Mouse (Mus musculus): Measurements from ENCODE around the gene Slc30a1.
A peak's percentile ranks its signal among the peaks of the same experiment; 100 is the strongest.

The Slc30a1 gene

DNA sequence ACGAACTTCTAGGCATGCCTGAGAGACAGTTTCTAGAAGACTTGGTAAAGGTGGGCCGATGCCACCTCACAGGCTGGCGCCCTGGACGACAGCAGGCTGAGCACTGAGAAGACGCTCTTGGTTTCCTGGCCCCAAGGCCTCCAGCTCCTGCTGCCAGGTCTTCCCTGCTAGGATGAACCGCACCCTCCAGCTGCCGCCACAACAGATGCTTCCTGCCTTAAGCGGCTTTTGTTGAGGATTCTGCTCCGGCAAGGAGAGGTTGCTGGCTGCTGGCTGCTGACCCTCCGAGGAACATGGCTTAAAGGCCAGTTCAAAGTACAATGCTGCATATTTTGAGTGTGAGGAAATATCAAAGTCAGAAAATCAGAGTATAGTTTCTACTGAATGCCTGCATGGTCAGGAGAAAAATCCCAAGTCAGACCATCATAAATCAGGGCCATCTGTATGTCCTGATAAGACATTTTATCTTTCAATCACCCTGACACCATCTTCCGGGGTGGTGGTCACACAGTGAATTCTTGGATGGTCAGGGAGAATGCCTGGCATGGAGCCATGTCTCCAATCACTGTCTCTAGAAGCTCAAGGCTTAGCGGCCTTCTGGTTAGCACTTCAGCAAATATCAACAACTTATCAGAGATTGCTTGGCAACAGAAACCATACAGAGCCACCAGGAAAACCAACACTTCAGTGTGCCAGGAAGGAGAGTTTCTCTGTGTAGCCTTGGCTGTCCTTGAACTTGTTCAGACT, 9.6 kb upstream of the Slc30a1 start:
- no peak for DNase-seq

DNA sequence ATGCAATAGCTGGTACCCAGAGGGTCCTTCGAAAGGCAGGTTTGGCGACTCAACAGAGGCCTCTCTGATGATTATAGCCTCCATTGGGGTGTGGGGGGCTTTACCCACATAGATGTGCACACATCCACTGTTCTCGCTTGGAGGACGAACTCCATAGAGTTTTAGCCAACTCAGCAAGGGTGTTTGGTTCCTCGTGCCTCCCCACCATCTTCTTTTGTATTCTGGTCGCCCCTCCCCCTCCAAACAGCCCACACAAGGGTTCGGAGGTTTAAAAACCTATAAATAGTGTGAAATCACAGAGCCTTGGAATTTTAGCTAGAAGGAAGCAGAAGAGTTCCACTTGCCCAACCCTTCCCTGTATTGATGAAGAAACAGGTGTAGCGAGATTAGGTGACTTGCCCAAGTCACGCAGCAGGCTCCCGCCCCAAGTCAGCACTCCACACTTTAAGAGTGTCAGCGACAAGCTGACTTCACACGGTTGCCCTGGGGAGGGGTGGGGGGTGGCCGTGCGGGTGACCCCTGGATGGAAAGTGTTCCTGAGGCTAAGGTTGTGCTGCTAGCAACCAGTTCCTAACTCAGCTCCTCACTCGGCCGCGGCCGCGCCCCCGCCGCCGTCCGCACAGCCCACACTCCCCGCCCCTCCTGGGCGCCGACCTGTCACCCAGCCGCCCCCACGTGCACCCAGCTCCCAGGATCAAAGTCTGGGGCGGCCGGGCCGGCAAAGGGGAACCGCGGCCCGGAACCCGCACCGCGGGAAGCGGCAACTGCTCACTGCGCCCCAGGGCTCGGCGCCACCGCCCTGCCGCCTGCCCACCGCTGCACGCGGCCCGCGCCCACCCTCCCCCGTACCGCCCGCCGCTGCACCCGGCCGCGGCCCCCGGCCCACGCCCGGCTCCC, 682 bp upstream of the Slc30a1 start:
- DNase-seq, result peak in 1 of 2 experiments; percentile 65

GRCm38 (mm10) chr1:191907431-191907810, 854 bp downstream of the Slc30a1 start:
- peak; percentile 70 to 89 for DNase-seq

DNA sequence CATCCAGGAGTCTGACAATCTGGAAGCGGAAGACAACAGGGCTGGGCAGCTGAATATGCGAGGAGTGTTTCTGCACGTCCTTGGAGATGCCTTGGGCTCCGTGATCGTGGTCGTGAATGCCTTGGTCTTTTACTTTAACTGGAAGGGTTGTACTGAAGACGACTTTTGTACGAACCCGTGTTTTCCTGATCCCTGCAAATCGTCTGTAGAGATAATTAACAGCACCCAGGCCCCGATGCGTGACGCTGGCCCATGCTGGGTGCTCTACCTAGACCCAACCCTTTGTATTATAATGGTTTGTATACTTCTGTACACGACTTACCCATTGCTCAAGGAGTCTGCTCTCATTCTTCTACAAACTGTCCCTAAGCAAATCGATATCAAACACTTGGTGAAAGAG, 2.3 kb downstream of the Slc30a1 start:
- DNase-seq, result no peak

DNA sequence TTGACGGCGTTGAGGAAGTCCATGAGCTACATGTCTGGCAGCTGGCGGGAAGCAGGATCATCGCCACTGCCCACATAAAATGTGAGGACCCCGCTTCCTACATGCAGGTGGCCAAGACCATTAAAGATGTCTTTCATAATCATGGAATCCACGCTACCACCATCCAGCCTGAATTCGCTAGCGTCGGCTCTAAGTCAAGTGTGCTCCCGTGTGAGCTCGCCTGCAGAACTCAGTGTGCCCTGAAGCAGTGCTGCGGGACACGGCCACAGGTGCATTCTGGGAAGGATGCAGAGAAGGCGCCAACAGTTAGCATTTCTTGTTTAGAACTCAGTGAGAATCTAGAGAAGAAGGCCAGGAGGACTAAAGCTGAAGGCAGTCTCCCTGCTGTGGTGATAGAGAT, 2.7 kb downstream of the Slc30a1 start:
- no peak for DNase-seq

DNA sequence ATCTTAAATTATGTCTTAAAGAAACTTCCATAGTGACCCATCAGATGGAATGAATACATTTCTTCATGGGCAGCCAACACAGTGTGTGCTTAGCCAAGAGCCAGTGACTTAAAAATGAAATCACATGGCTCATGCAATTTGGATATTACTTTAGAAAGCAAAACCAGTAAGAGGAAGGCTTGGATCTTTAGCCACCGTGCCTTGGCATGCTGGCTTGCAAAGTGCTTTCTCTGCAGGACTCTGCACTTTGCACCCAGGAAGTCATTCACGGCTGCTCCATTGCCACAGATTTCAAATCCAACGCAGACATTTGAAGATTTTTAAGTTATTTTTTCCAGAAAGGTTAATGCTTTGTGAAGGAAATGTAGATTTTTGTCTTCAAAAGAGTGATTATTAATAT, 4.1 kb downstream of the Slc30a1 start:
- DNase-seq, result no peak

- DNase-seq, result no peak
Measured at GRCm38 (mm10) chr1:191911067-191911668, 4.6 kb downstream of the Slc30a1 start.

DNA sequence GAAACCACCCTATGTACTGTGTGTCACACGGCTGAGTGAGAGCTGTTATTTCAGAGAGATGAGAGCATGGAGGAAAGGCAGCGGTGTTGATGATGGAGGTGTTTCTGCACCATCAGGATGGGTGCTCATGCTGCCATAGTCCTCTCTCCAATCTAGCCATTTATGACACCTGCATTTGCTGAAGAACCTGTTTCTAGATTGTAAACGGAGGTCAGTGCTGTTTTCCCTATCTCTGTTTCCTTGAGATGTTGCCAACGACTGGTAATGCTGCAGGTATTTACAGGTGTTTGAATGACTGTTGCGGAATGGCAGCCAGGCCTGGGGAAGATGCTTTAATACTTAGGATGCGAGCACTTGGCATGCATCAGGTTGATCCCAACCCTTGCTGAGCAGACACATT, 8.1 kb downstream of the Slc30a1 start:
- DNase-seq, result no peak

DNA sequence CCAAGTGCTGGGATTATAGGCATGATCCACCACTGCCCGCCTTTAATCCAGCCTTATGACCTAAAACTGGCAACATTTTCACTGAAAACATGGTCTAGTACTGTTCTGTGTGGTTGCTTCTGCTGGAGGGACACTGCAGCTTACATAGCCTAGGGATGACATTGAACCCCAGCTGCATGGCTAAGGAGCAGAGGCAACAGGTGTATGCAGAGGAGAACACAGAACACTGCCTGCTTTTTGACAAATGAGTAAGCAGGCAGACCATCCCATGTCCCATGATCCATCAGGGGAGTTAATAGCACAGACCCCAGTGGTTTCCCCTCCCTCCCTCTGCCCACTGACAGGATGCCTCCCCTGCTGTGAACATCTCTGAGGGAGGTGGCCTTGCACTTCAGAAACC, 9.0 kb downstream of the Slc30a1 start:
- DNase-seq, result no peak

DNA sequence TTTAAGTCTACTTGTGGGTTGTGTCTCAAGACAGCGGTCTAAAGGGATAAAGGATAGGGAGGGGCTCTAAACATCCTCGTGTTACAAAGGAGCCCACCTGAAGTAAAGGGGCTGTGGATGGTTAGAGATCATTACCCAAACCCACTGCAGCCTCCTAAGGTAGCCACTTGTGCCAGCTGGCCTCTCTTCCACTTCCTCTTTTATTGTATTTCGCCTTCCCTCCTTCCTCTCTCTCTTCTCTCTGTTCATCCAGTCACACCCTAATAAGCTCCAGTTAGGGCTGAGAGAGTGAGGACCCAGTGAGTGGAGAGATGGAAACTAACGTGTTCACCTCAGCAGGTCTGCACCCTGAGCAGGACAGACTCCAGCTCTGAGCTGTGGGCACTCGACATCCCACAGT, 10.3 kb downstream of the Slc30a1 start:
- no peak for DNase-seq

- DNase-seq, result no peak
Measured at GRCm38 (mm10) chr1:191919336-191919735, 12.8 kb downstream of the Slc30a1 start.

- no peak for DNase-seq
Measured at GRCm38 (mm10) chr1:191921701-191922100, 15.1 kb downstream of the Slc30a1 start.

GRCm38 (mm10) chr1:191925496-191925895, 18.9 kb downstream of the Slc30a1 start:
- no peak for DNase-seq

DNA sequence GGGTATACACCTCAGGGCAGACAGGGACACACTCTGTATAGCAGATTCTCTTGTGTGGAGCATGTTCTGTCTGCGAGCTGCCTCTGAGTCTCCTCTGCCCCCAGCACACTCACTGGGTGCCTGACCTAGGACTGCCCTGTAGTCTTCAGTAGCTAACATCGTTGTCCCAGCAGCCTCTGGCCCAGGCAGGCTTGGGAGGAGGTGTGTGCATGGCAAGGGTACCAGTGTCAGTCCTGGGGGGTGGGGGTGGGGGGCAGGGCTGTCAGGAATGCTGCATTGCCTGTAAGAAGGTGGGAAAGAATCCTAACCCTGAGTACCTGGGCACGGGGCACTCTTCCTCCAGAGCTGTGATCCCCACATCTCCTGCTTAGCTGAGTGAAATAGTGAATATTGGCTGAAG, 20.1 kb downstream of the Slc30a1 start:
- no peak for DNase-seq

GRCm38 (mm10) chr1:191928345-191928744, 21.8 kb downstream of the Slc30a1 start:
- no peak for DNase-seq

DNA sequence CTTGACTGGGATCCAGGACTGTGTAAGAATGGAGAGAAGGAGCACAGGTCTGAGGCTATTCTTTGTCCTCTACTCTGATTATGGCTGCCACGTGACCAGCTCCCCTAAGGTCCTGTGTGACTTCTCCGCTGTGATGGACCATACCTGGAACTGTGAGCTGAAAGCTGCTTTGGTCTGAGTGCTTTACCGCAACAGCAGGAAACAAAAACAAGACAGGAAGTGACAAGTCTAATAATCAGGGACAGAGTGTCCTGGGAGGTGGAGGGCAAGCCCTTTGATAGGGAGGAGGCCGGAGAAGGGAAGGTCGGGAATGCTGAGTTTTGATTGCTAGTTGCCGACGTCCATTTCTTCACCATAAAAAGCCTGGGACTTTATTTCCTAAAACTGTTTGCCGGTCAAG, 22.5 kb downstream of the Slc30a1 start:
- no peak for DNase-seq

DNA sequence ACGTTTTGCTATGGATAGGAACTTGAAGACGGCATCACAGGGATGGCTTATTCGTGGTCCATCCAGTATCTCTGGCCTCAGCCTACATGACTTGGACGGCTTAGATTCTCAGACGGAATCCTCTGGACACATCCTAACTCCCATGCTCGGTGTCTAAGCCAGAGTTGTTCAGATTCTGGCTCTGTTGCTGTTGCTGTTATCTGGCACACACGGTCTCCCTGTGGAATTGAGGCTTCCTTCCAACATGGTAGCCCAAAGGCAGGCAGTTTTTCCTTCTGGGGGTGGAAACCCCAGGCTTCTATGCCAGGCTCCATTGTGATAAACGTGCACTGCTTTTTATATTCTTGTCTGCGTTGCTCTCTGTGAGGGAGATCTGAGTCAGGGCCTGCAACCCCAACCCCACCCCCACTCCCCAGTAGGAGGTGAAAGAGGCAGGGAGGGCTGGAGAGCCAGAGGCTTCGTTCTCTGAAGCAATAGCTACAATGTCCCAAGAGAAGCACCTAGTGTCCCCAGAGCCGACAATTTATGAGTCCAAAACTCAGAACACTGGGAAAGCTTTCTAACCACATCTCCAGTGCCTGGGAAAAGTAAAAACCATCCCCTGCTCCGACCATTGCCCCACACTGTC, 23.4 kb downstream of the Slc30a1 start:
- DNase-seq, result no peak

DNA sequence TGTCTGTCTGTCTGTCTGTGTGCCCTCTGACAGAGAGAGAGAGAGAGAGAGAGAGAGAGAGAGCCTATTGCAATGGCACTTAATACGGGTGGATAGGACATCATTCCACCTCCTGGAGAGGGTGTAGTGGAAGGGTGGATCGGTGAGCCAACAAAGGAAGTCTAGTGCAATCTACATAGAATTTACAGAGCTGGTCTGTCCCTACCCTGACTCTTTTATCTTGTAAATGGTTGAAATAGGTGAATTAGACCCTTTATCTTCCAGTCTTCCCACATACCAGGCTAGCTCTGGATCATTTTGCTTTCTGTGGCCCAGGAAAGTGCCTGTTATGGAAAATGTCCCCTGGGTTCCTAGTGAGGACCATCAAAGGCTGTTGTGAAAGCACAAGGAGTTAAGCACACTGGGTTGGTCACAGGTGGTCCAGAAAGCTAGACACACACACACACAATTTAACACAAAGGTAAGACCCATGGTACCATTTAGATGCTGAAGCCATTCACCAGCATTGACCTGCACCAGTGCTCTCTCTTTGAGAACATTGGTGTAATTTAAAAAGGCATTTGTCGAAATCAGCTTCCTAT, 24.0 kb downstream of the Slc30a1 start:
- DNase-seq, result no peak

DNA sequence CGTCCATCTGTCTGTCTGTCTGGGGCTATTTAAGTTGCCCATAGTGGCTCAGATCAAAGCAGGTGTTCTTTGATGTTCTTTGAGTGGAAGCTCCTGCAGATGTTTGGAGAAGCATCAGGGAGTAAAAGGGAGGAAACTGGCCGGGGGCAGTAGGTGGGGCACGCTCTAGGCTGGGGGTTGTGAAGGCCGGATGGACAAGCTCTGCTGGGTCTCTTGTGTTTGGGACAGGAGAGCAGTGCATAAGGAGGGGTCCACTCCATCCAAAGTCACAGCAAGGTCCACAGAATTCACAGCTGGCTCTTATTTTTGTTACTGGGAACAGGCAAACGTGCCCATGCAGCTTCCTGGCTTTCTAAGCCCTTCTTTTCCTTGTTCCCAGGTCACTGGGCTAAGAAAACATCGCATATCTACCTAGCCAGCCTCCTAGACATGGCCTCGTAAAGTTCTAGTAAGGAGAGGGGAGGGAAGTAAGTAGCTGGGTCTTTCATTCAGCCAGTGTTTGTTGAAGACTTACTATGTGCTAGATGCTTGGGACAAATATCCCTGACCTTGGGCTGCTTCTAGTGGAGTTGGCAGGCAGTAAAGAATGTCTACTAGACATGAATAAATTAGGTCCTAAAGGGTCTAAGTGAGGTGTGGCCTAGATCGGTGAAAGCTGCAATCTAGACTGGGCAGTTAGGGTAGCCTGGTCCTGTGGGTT, 25.9 kb downstream of the Slc30a1 start:
- no peak for DNase-seq

DNA sequence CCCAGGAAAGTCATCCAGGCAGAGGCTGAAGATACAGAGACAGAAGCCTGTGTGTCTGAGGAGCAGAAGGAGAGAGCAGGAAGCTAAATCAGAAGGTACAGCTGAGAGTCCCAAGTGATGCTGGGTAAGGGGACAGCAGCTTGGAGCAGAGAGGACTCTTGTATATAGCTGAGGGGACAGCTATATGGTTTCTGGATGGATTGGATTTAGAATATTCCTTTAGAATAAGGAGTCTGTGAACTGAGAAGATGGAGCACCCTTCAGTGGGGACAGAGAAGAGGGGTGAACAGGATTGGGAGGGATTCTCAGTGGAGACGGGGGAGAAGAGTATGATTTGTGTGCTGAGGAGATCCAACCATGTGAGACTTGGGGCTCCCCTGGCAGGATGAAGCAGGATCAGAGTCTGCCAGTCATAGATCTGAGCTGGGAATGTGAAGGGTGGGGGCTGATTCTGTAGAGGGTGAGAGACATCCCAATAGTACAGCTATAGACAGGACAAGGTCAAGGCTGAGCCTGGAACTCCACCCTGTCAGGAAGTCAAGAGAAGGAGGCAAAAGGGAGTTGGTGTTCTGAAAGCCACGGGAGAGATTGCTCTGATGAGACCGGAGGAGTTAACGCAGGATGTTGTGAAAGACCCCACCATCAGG, 26.5 kb downstream of the Slc30a1 start:
- no peak for DNase-seq

- DNase-seq, result no peak
Measured at GRCm38 (mm10) chr1:191943638-191944037, 37.1 kb downstream of the Slc30a1 start.

DNA sequence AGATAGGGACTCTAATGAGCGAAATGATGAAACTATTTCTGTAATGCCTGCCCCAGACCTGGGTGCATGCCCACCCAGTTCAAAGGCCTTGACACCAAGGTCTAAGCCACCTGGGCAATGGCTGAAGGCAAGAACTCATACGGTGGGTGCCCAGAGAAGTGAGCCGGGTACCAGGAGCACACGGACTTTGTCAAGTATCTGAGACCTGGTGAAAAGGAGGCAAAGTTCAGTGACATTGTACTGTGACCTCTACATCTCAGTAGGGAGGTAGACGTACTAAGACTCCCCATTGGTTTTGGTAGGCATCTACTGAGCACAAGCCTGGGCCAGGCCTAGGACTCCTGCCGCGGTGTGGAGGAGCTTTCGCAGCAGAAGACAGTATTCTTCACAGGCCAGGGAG, 38.8 kb downstream of the Slc30a1 start:
- no peak for DNase-seq

Measured in spleen, adult 18-20 months (tissue).